Mouse (Mus musculus): ENCODE measurements around the gene Fam155a. TPM values are rescaled to one million over a fixed set of nuclear protein-coding genes. Genes with fewer than 3 reads are reported as not detected.

Gene Fam155a
- polyA plus RNA-seq, 1 experiment = not detected

- 0 out of 2 replicates have a peak overlapping the region, but pooled peaks have one; percentile 5 for H3K27ac ChIP-seq (ENCODE audit: insufficient read depth, low read depth, low read length)
- WGBS = 57% methylated on average over 10 of the region's 10 CpGs
- peaks cover 11% of the 10 kb centered on the region for H3K4me1 ChIP-seq (ENCODE audit: control insufficient read depth, insufficient read depth, low read length)
- TF ChIP-seq CTCF (IDR thresholded peaks at IDR 0.05; ENCODE audit: insufficient read depth, low read depth, low read length) (no peak), POLR2A (IDR thresholded peaks at IDR 0.05; ENCODE audit: insufficient read depth, low read depth, low read length) (no peak)
- H3K4me3 ChIP-seq (ENCODE audit: insufficient read depth, low read depth, low read length) = no peak overlapping the region
These were observed 435.6 kb downstream of the Fam155a start for GRCm38 (mm10) chr8:9335285-9335932.

- Histone ChIP-seq H3K27ac (ENCODE audit: insufficient read depth, low read depth, low read length) (no peak overlapping the region), H3K4me1 (ENCODE audit: control insufficient read depth, insufficient read depth, low read length) (peaks cover 11% of the 10 kb centered on the region), H3K4me3 (ENCODE audit: insufficient read depth, low read depth, low read length) (no peak overlapping the region)
- WGBS = 87% methylated on average over 2 of the region's 2 CpGs
- no peak for TF ChIP-seq CTCF (IDR thresholded peaks at IDR 0.05; ENCODE audit: insufficient read depth, low read depth, low read length)
- TF ChIP-seq POLR2A (IDR thresholded peaks at IDR 0.05; ENCODE audit: insufficient read depth, low read depth, low read length) = no peak
These were observed 438.2 kb downstream of the Fam155a start for GRCm38 (mm10) chr8:9332766-9333165.

GRCm38 (mm10) chr8:9309456-9309855 lies 461.5 kb downstream of the Fam155a start:
- TF ChIP-seq POLR2A (IDR thresholded peaks at IDR 0.05; ENCODE audit: insufficient read depth, low read depth, low read length) (no peak), CTCF (IDR thresholded peaks at IDR 0.05; ENCODE audit: insufficient read depth, low read depth, low read length) (no peak)
- H3K27ac ChIP-seq (ENCODE audit: insufficient read depth, low read depth, low read length) = no peak overlapping the region
- no peak overlapping the region for H3K4me3 ChIP-seq (ENCODE audit: insufficient read depth, low read depth, low read length)
- peaks cover 3% of the 10 kb centered on the region for H3K4me1 ChIP-seq (ENCODE audit: control insufficient read depth, insufficient read depth, low read length)
- 49% methylated on average over 8 of the region's 8 CpGs for whole genome bisulfite sequencing

GRCm38 (mm10) chr8:9303526-9304135 lies 467.3 kb downstream of the Fam155a start:
- Histone ChIP-seq H3K27ac (ENCODE audit: insufficient read depth, low read depth, low read length) (no peak overlapping the region), H3K4me1 (ENCODE audit: control insufficient read depth, insufficient read depth, low read length) (no peaks in the 10 kb centered on the region; the same call in 1 of the 2 replicates), H3K4me3 (ENCODE audit: insufficient read depth, low read depth, low read length) (no peak overlapping the region)
- TF ChIP-seq CTCF (IDR thresholded peaks at IDR 0.05; ENCODE audit: insufficient read depth, low read depth, low read length) = no peak
- no peak for TF ChIP-seq POLR2A (IDR thresholded peaks at IDR 0.05; ENCODE audit: insufficient read depth, low read depth, low read length)
- 76% methylated on average over 6 of the region's 6 CpGs for WGBS

- Histone ChIP-seq H3K4me3 (ENCODE audit: insufficient read depth, low read depth, low read length) (no peak overlapping the region), H3K4me1 (ENCODE audit: control insufficient read depth, insufficient read depth, low read length) (no peaks in the 10 kb centered on the region), H3K27ac (ENCODE audit: insufficient read depth, low read depth, low read length) (no peak overlapping the region)
- 48% methylated on average over 2 of the region's 2 CpGs for WGBS
- TF ChIP-seq POLR2A (IDR thresholded peaks at IDR 0.05; ENCODE audit: insufficient read depth, low read depth, low read length) (no peak), CTCF (IDR thresholded peaks at IDR 0.05; ENCODE audit: insufficient read depth, low read depth, low read length) (no peak)
These were observed 475.9 kb downstream of the Fam155a start for GRCm38 (mm10) chr8:9295046-9295445.

GRCm38 (mm10) chr8:9292532-9292931 lies 478.4 kb downstream of the Fam155a start:
- Histone ChIP-seq H3K4me3 (ENCODE audit: insufficient read depth, low read depth, low read length) (no peak overlapping the region), H3K27ac (ENCODE audit: insufficient read depth, low read depth, low read length) (no peak overlapping the region), H3K4me1 (ENCODE audit: control insufficient read depth, insufficient read depth, low read length) (peaks cover 5% of the 10 kb centered on the region; the same call in 1 of the 2 replicates)
- 59% methylated on average over 2 of the region's 2 CpGs for WGBS
- TF ChIP-seq CTCF (IDR thresholded peaks at IDR 0.05; ENCODE audit: insufficient read depth, low read depth, low read length) (no peak), POLR2A (IDR thresholded peaks at IDR 0.05; ENCODE audit: insufficient read depth, low read depth, low read length) (no peak)

GRCm38 (mm10) chr8:9288015-9288729 lies 482.8 kb downstream of the Fam155a start:
- TF ChIP-seq CTCF (IDR thresholded peaks at IDR 0.05; ENCODE audit: insufficient read depth, low read depth, low read length) = no peak
- no peak for TF ChIP-seq POLR2A (IDR thresholded peaks at IDR 0.05; ENCODE audit: insufficient read depth, low read depth, low read length)
- Histone ChIP-seq H3K4me3 (ENCODE audit: insufficient read depth, low read depth, low read length) (no peak overlapping the region), H3K4me1 (ENCODE audit: control insufficient read depth, insufficient read depth, low read length) (peaks cover 7% of the 10 kb centered on the region; the same call in 1 of the 2 replicates), H3K27ac (ENCODE audit: insufficient read depth, low read depth, low read length) (no peak overlapping the region)
- 43% methylated on average over 8 of the region's 8 CpGs for WGBS

GRCm38 (mm10) chr8:9274117-9274516 lies 496.8 kb downstream of the Fam155a start:
- TF ChIP-seq POLR2A (IDR thresholded peaks at IDR 0.05; ENCODE audit: insufficient read depth, low read depth, low read length) (no peak), CTCF (IDR thresholded peaks at IDR 0.05; ENCODE audit: insufficient read depth, low read depth, low read length) (no peak)

GRCm38 (mm10) chr8:9264378-9264777 lies 506.6 kb downstream of the Fam155a start:
- no peak overlapping the region for H3K27ac ChIP-seq (ENCODE audit: insufficient read depth, low read depth, low read length)
- H3K4me1 ChIP-seq (ENCODE audit: control insufficient read depth, insufficient read depth, low read length) = peaks cover 3% of the 10 kb centered on the region; the same call in 1 of the 2 replicates
- WGBS = 76% methylated on average over 8 of the region's 8 CpGs
- H3K4me3 ChIP-seq (ENCODE audit: insufficient read depth, low read depth, low read length) = no peak overlapping the region
- TF ChIP-seq CTCF (IDR thresholded peaks at IDR 0.05; ENCODE audit: insufficient read depth, low read depth, low read length) (no peak), POLR2A (IDR thresholded peaks at IDR 0.05; ENCODE audit: insufficient read depth, low read depth, low read length) (no peak)

More at GRCm38 (mm10) chr8:9274117-9274516, 496.8 kb downstream of the Fam155a start:
- WGBS = 71% methylated on average over 8 of the region's 8 CpGs
- Histone ChIP-seq H3K27ac (ENCODE audit: insufficient read depth, low read depth, low read length) (no peak overlapping the region), H3K4me1 (ENCODE audit: control insufficient read depth, insufficient read depth, low read length) (no peaks in the 10 kb centered on the region), H3K4me3 (ENCODE audit: insufficient read depth, low read depth, low read length) (no peak overlapping the region)
